Comparison of ENCODE assay signal across 9 mouse cellular contexts in genomic region chr13:35383624-35384018, GRCm38 (mm10).
DNase-seq lines count a peak whose midpoint lies in the region; ATAC-seq and TF ChIP-seq lines count a peak whose summit lies in the region.
"Had no signal": no experiment of that assay in that cellular context is flagged by ENCODE, and none has a peak within 500 bp of the region (broad histone marks: within the 10 kb centered on the region; RNA-seq: fewer than 3 reads in every experiment).

No protein-coding gene starts in this region.

- H3K36me3 ChIP-seq in kidney, embryonic 15.5 days: no peaks in the 10 kb centered on the region
- no peaks in the 10 kb centered on the region for H3K36me3 ChIP-seq in embryonic facial prominence, embryonic 11.5 days (replicated peaks; ENCODE audit: control insufficient read depth, insufficient read depth, low read depth, low read length)
- H3K36me3 ChIP-seq in heart, postnatal 0 days (replicated peaks; ENCODE audit: control insufficient read depth, insufficient read depth, low read length): no peaks in the 10 kb centered on the region

- H3K27ac ChIP-seq in kidney, embryonic 15.5 days: no peak overlapping the region
- no peak overlapping the region for H3K27ac ChIP-seq in embryonic facial prominence, embryonic 11.5 days (replicated peaks; ENCODE audit: low read depth, low read length)
- peak overlapping the region; percentile 88 for H3K27ac ChIP-seq in heart, postnatal 0 days (ENCODE audit: low read depth)

- no peak overlapping the region for H3K4me3 ChIP-seq in kidney, embryonic 15.5 days (replicated peaks)
- H3K4me3 ChIP-seq in embryonic facial prominence, embryonic 11.5 days (ENCODE audit: low read depth, low read length): no peak overlapping the region
- peak overlapping the region; percentile 23; the same call in 1 of the 2 replicates for H3K4me3 ChIP-seq in heart, postnatal 0 days (ENCODE audit: low read depth, low read length)
- H3K4me3 ChIP-seq: myocyte had no signal

- intact Hi-C loops in left cerebral cortex, postnatal 25 days (cut with DNase I): no loop called here

- 55% methylated on average over 8 of the region's 8 CpGs for WGBS in kidney, embryonic 15.5 days
- WGBS in embryonic facial prominence, embryonic 11.5 days: 58% methylated on average over 8 of the region's 8 CpGs
- 6% methylated on average over 8 of the region's 8 CpGs for WGBS in heart, postnatal 0 days

- no peaks in the 10 kb centered on the region for H3K9me3 ChIP-seq in kidney, embryonic 15.5 days (replicated peaks)
- no peaks in the 10 kb centered on the region for H3K9me3 ChIP-seq in embryonic facial prominence, embryonic 11.5 days (replicated peaks; ENCODE audit: control insufficient read depth, low read length)
- H3K9me3 ChIP-seq in heart, postnatal 0 days (replicated peaks; ENCODE audit: control insufficient read depth, low read length): no peaks in the 10 kb centered on the region

- TF ChIP-seq CTCF in heart, postnatal 0 days (IDR thresholded peaks at IDR 0.05; ENCODE audit: low read depth): no peak

- ATAC-seq in kidney, embryonic 15.5 days (replicated peaks; ENCODE audit: low FRiP score): no peak; the same call in 1 of the 2 replicates
- no peak for ATAC-seq in embryonic facial prominence, embryonic 11.5 days (replicated peaks; ENCODE audit: insufficient number of reproducible peaks, low FRiP score, low TSS enrichment, low read depth)
- peak; percentile 97 for ATAC-seq in heart, postnatal 0 days (ENCODE audit: insufficient read depth, low read depth)

- TF ChIP-seq EP300 in heart, postnatal 0 days (IDR thresholded peaks at IDR 0.05; ENCODE audit: low read depth): no peak

- H3K4me2 ChIP-seq in kidney, embryonic 15.5 days: 0 out of 2 replicates have a peak overlapping the region, but pooled peaks have one; percentile 1
- no peak overlapping the region for H3K4me2 ChIP-seq in embryonic facial prominence, embryonic 11.5 days (ENCODE audit: low read depth, low read length)
- H3K4me2 ChIP-seq in heart, postnatal 0 days (ENCODE audit: low read depth, low read length): peak overlapping the region; percentile 53

- no peak overlapping the region for H3K9ac ChIP-seq in kidney, embryonic 15.5 days
- no peak overlapping the region for H3K9ac ChIP-seq in embryonic facial prominence, embryonic 11.5 days (replicated peaks; ENCODE audit: low read length)
- H3K9ac ChIP-seq in heart, postnatal 0 days (replicated peaks; ENCODE audit: low read depth, low read length): peak overlapping the region; percentile 44; the same call in 1 of the 2 replicates

- H3K4me1 ChIP-seq in kidney, embryonic 15.5 days: peaks cover 6% of the 10 kb centered on the region; the same call in 1 of the 2 replicates
- H3K4me1 ChIP-seq in embryonic facial prominence, embryonic 11.5 days (ENCODE audit: control insufficient read depth, insufficient read depth, low read length): no peaks in the 10 kb centered on the region
- peaks cover 18% of the 10 kb centered on the region for H3K4me1 ChIP-seq in heart, postnatal 0 days (ENCODE audit: control insufficient read depth, insufficient read depth)

- no peak for DNase-seq in kidney, adult 18-20 months
- peak; percentile 10 for DNase-seq in embryonic facial prominence, embryonic 11.5 days (ENCODE audit: low spot score)
- peak; percentile 87 for DNase-seq in heart, postnatal 0 days (ENCODE audit: low spot score)
- peak; percentile 76 for DNase-seq in lung, postnatal 36 days
- DNase-seq in thymus, postnatal 25 days: no peak
- no peak for DNase-seq in left cerebral cortex, postnatal 25 days (ENCODE audit: low spot score in 2 of 2)
- DNase-seq in layer of hippocampus, postnatal 36 days: no peak

- no peaks in the 10 kb centered on the region for H3K27me3 ChIP-seq in kidney, embryonic 15.5 days
- no peaks in the 10 kb centered on the region for H3K27me3 ChIP-seq in embryonic facial prominence, embryonic 11.5 days (ENCODE audit: control insufficient read depth, insufficient read depth, low read length)
- H3K27me3 ChIP-seq in heart, postnatal 0 days (ENCODE audit: control insufficient read depth, insufficient read depth, low read length): no peaks in the 10 kb centered on the region

Comparison
In these comparisons a context has a peak if more than half of its experiments do, and no peak if none do; other contexts are left out.
1. DNase-seq: peak in embryonic facial prominence, embryonic 11.5 days (single experiment), heart, postnatal 0 days (single experiment) and lung, postnatal 36 days (single experiment); none in kidney, adult 18-20 months (single experiment), thymus, postnatal 25 days (single experiment), left cerebral cortex, postnatal 25 days (0 of 2) and layer of hippocampus, postnatal 36 days (0 of 2).